Mouse (Mus musculus): ENCODE measurements at regions not wholly inside any gene's neighbourhood (a gene's known extent, or its start where the extent isn't known, plus 50 kb on each side); places are given as distances from the start of the nearest gene placed in this dataset.

DNA sequence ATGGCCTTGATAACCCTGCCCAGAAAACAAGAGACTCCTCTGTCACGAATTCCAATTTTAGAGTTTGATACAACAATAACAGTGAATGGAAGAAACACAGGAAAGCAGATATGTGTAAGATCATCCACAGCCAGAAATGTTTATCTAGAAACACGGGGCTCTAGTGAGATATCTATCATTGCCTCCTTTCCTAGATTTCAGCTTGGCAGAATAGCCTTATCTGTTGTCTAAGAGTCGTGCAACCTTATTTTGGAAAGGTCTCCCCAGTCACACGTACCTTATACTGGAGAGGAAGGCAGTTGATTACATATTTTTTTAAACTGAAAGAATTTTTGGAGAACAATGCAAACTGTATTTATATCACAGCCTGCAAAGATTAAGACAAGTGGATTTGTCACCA lies 61.6 kb downstream of the Gm10295 start:
- no peak overlapping the region for H3K4me3 ChIP-seq (ENCODE audit: low read length)

DNA sequence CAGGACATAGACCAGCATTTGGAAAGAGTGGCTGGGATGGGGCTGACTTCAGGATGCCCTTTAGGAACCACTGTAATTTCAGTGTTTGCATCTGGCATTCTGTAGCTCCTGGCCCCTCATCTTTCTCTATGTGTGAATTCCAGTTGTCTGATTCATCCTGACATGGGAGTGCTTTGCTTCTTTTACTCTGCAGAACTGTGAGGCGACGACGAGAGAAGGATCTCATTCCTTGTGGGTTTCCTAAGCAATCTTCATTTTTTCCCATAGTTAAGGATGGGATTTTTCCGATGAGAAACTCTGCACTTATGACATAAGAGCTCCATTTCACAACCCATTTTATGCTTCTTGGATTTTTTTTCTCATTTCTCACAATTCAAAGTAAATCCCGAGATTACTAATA lies 62.0 kb downstream of the Gm10295 start:
- H3K4me3 ChIP-seq (ENCODE audit: low read length), result no peak overlapping the region

More for the DNA sequence above, 61.6 kb downstream of the Gm10295 start:
- ATAC-seq (ENCODE audit: low read depth), result no peak
- H3K36me3 ChIP-seq (ENCODE audit: control insufficient read depth, insufficient read depth, low read length), result no peaks in the 10 kb centered on the region
- no peaks in the 10 kb centered on the region for H3K27me3 ChIP-seq (ENCODE audit: control insufficient read depth, insufficient read depth, low read depth, low read length)
- no peak overlapping the region for H3K27ac ChIP-seq (ENCODE audit: low read length)
- H3K4me2 ChIP-seq (ENCODE audit: low read depth, low read length), result no peak overlapping the region
- no peak overlapping the region for H3K9ac ChIP-seq (ENCODE audit: low read length)
- no peaks in the 10 kb centered on the region for H3K4me1 ChIP-seq (replicated peaks; ENCODE audit: control insufficient read depth, insufficient read depth, low read length)
- 36% methylated on average over 4 of the region's 4 CpGs for WGBS
- no peaks in the 10 kb centered on the region for H3K9me3 ChIP-seq (ENCODE audit: control insufficient read depth, low read length)

DNA sequence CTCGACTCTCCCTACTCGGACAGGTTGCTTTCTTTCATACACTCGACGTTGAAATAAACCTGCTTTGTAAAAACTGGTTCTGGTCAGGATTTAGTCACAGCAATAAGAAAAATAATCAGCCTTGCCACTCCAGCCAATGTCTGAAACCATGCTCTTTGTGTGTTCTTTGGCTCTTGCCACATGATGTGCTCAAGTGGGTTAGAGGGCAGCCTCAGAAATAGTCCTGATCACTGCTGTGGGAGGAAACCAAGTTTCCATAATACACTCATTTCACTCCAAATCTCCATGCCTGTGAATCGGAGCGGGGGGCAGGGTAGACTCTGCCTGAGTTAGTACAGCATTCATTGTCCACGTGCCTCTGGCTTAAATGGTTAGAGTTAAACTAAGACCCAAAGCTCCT lies 63.8 kb downstream of the Gm10295 start:
- H3K36me3 ChIP-seq (ENCODE audit: control insufficient read depth, insufficient read depth, low read length), result no peaks in the 10 kb centered on the region
- H3K9ac ChIP-seq (ENCODE audit: low read length), result no peak overlapping the region
- no peak overlapping the region for H3K27ac ChIP-seq (ENCODE audit: low read length)
- no peaks in the 10 kb centered on the region for H3K4me1 ChIP-seq (replicated peaks; ENCODE audit: control insufficient read depth, insufficient read depth, low read length)
- H3K4me3 ChIP-seq (ENCODE audit: low read length), result no peak overlapping the region
- no peak overlapping the region for H3K4me2 ChIP-seq (ENCODE audit: low read depth, low read length)
- ATAC-seq (ENCODE audit: low read depth), result no peak
- H3K27me3 ChIP-seq (ENCODE audit: control insufficient read depth, insufficient read depth, low read depth, low read length), result no peaks in the 10 kb centered on the region
- H3K9me3 ChIP-seq (ENCODE audit: control insufficient read depth, low read length), result no peaks in the 10 kb centered on the region; the same call in 1 of the 2 replicates
- 85% methylated on average over 7 of the region's 7 CpGs for WGBS

More for the DNA sequence above, 62.0 kb downstream of the Gm10295 start:
- WGBS, result 43% methylated on average over 5 of the region's 5 CpGs
- H3K27ac ChIP-seq (ENCODE audit: low read length), result no peak overlapping the region
- no peak overlapping the region for H3K9ac ChIP-seq (ENCODE audit: low read length)
- no peaks in the 10 kb centered on the region for H3K36me3 ChIP-seq (ENCODE audit: control insufficient read depth, insufficient read depth, low read length)
- H3K9me3 ChIP-seq (ENCODE audit: control insufficient read depth, low read length), result no peaks in the 10 kb centered on the region
- peak; percentile 28; the same call in 1 of the 2 replicates for ATAC-seq (ENCODE audit: low read depth)
- H3K4me2 ChIP-seq (ENCODE audit: low read depth, low read length), result no peak overlapping the region
- H3K4me1 ChIP-seq (replicated peaks; ENCODE audit: control insufficient read depth, insufficient read depth, low read length), result no peaks in the 10 kb centered on the region
- no peaks in the 10 kb centered on the region for H3K27me3 ChIP-seq (ENCODE audit: control insufficient read depth, insufficient read depth, low read depth, low read length)

DNA sequence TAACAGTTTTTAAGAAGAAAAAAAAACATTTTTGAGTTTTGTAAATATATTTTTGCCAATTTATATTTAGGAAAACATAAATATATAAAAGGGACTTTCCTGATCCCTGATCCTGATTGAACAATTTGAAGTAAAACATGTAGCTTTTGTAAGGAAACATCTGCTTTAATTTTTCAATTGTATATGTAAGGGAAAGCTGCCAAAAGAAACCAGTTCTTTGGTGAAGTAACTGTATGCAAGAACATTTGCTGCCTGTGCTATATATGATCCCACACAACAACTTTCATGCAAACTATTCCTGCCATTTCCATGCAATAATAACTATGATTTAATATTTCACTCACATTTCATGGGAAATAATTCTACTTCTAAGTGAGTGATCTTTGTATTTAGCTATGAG lies 67.0 kb downstream of the Gm10295 start:
- Histone ChIP-seq H3K27me3 (ENCODE audit: control insufficient read depth, insufficient read depth, low read depth, low read length) (no peaks in the 10 kb centered on the region), H3K4me3 (ENCODE audit: low read length) (no peak overlapping the region), H3K9me3 (ENCODE audit: control insufficient read depth, low read length) (no peaks in the 10 kb centered on the region; the same call in 1 of the 2 replicates), H3K9ac (ENCODE audit: low read length) (no peak overlapping the region), H3K27ac (ENCODE audit: low read length) (no peak overlapping the region), H3K36me3 (ENCODE audit: control insufficient read depth, insufficient read depth, low read length) (no peaks in the 10 kb centered on the region), H3K4me2 (ENCODE audit: low read depth, low read length) (no peak overlapping the region), H3K4me1 (replicated peaks; ENCODE audit: control insufficient read depth, insufficient read depth, low read length) (no peaks in the 10 kb centered on the region)
- peak; percentile 47; the same call in 1 of the 2 replicates for ATAC-seq (ENCODE audit: low read depth)

DNA sequence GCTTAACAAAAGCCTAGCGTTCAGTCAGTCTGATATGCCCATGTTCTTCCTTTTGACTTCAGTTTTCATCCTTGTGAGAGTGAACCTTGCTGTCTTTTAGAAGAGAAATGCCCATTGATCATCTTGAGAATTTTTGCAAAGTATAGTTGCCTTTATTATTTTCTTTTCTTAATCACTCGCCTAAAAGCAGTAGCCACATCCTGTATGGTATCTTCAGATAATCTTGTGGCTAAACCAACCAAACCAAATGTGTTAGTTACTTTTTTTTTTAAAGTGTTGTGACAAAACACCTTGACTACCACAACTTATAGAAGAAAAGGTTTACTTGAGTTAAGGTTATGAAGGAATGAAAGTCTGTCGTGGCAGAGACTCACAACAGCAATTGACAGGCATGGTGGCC lies 67.9 kb downstream of the Gm10295 start:
- Histone ChIP-seq H3K4me1 (replicated peaks; ENCODE audit: control insufficient read depth, insufficient read depth, low read length) (no peaks in the 10 kb centered on the region), H3K9me3 (ENCODE audit: control insufficient read depth, low read length) (no peaks in the 10 kb centered on the region; the same call in 1 of the 2 replicates), H3K4me2 (ENCODE audit: low read depth, low read length) (no peak overlapping the region), H3K9ac (ENCODE audit: low read length) (no peak overlapping the region), H3K27ac (ENCODE audit: low read length) (no peak overlapping the region; the same call in 1 of the 2 replicates), H3K27me3 (ENCODE audit: control insufficient read depth, insufficient read depth, low read depth, low read length) (no peaks in the 10 kb centered on the region), H3K36me3 (ENCODE audit: control insufficient read depth, insufficient read depth, low read length) (no peaks in the 10 kb centered on the region), H3K4me3 (ENCODE audit: low read length) (no peak overlapping the region)
- 89% methylated on average over 3 of the region's 3 CpGs for WGBS
- ATAC-seq (ENCODE audit: low read depth), result no peak

DNA sequence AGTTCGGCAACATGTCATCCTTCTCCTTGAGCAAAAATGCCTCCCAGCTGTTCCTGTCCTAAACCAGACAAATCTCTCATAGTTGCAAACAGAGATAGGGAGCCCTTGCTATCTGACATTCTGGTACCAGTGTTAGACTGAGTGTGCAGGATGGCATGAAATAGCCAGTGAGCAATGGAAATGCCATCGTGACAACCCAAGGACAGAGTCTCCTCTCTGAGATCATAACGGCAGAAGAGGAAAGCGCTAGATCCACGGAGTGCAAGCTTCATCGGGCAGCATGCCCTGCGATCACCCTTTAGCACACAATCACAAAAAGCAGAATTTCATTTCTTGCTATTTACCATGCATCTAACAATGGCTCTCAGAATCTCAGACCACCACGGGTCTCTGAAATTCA lies 85.2 kb downstream of the Gm10295 start:
- Histone ChIP-seq H3K27ac (ENCODE audit: low read length) (no peak overlapping the region), H3K4me1 (replicated peaks; ENCODE audit: control insufficient read depth, insufficient read depth, low read length) (no peaks in the 10 kb centered on the region), H3K9ac (ENCODE audit: low read length) (no peak overlapping the region), H3K36me3 (ENCODE audit: control insufficient read depth, insufficient read depth, low read length) (no peaks in the 10 kb centered on the region), H3K4me2 (ENCODE audit: low read depth, low read length) (no peak overlapping the region), H3K9me3 (ENCODE audit: control insufficient read depth, low read length) (no peaks in the 10 kb centered on the region), H3K4me3 (ENCODE audit: low read length) (no peak overlapping the region), H3K27me3 (ENCODE audit: control insufficient read depth, insufficient read depth, low read depth, low read length) (no peaks in the 10 kb centered on the region)
- 70% methylated on average over 8 of the region's 8 CpGs for WGBS
- no peak for ATAC-seq (ENCODE audit: low read depth)

DNA sequence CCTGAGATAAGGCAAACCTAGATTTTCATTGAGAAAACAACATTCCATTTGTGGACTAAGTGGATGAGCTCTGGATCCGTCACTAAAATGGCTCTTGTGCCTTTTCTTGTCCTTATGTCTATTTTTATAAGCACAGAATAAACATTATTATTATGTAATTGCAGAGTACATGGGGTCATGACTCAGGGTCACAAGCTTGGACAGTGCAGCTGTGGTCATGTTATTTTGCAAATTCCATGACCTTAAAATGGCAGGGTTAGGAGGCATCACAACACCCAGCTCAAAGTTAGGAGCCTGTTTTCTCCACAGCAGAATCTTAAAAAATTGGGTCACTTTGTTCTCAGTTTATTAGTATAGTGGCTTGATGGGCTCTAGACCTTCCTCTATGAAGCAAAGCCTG lies 87.2 kb downstream of the Gm10295 start:
- WGBS, result 37% methylated on average over 1 of the region's 1 CpGs
- no peak overlapping the region for H3K9ac ChIP-seq (ENCODE audit: low read length)
- H3K27me3 ChIP-seq (ENCODE audit: control insufficient read depth, insufficient read depth, low read depth, low read length), result no peaks in the 10 kb centered on the region
- H3K4me2 ChIP-seq (ENCODE audit: low read depth, low read length), result no peak overlapping the region
- H3K36me3 ChIP-seq (ENCODE audit: control insufficient read depth, insufficient read depth, low read length), result no peaks in the 10 kb centered on the region
- H3K4me1 ChIP-seq (replicated peaks; ENCODE audit: control insufficient read depth, insufficient read depth, low read length), result no peaks in the 10 kb centered on the region
- ATAC-seq (ENCODE audit: low read depth), result peak; percentile 60; the same call in 1 of the 2 replicates
- no peaks in the 10 kb centered on the region for H3K9me3 ChIP-seq (ENCODE audit: control insufficient read depth, low read length)
- no peak overlapping the region for H3K4me3 ChIP-seq (ENCODE audit: low read length)
- H3K27ac ChIP-seq (ENCODE audit: low read length), result no peak overlapping the region

DNA sequence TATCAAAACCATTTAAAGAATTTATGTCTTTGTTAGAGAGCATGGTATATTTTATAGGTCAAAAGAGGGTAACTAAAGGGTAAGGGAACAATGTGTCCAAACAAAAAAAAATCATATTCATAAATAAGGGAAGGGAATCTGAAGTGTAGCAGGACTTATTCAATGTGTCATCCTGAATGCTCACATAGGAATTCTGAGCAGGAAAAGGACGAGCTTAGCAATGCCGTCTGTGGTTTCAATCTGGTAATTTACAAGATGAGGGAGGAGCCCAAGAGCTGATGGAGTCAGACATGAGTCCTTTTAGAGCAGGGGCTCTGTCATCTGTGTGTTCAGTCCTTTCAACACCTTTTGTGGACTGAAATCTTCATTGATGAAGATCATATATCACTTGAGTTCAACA lies 101.6 kb downstream of the Gm10295 start:
- no peak overlapping the region for H3K4me3 ChIP-seq (ENCODE audit: low read length)
- no peak overlapping the region for H3K9ac ChIP-seq (ENCODE audit: low read length)
- no peak for ATAC-seq (ENCODE audit: low read depth)
- H3K36me3 ChIP-seq (ENCODE audit: control insufficient read depth, insufficient read depth, low read length), result no peaks in the 10 kb centered on the region
- H3K27me3 ChIP-seq (ENCODE audit: control insufficient read depth, insufficient read depth, low read depth, low read length), result no peaks in the 10 kb centered on the region
- no peaks in the 10 kb centered on the region for H3K9me3 ChIP-seq (ENCODE audit: control insufficient read depth, low read length)
- no peak overlapping the region for H3K27ac ChIP-seq (ENCODE audit: low read length)
- 49% methylated on average over 2 of the region's 2 CpGs for WGBS
- peaks cover 5% of the 10 kb centered on the region for H3K4me1 ChIP-seq (replicated peaks; ENCODE audit: control insufficient read depth, insufficient read depth, low read length)
- H3K4me2 ChIP-seq (ENCODE audit: low read depth, low read length), result no peak overlapping the region

DNA sequence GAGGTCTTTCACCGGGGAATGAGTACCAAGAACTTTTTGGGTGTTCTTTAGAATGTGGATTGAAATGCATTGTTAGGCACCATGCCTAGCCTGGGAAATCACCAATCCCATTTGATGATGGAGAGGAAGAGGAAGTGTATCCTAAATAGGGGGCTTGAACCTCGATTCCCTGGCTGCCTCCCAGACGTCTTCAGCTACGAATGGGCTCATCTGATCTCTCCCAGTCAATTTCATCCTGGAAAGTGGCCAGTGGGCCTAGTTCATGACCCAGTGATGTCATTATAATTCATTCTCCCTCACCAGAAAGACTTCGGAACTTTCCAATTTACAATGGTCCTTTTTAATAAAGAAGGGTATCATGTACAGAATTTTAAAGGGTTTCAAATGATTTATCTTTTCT lies 102.1 kb downstream of the Gm10295 start:
- H3K9me3 ChIP-seq (ENCODE audit: control insufficient read depth, low read length), result no peaks in the 10 kb centered on the region
- peaks cover 5% of the 10 kb centered on the region for H3K4me1 ChIP-seq (replicated peaks; ENCODE audit: control insufficient read depth, insufficient read depth, low read length)
- H3K4me3 ChIP-seq (ENCODE audit: low read length), result no peak overlapping the region
- ATAC-seq (ENCODE audit: low read depth), result peak; percentile 73; the same call in 1 of the 2 replicates
- no peaks in the 10 kb centered on the region for H3K27me3 ChIP-seq (ENCODE audit: control insufficient read depth, insufficient read depth, low read depth, low read length)
- 27% methylated on average over 5 of the region's 5 CpGs for WGBS
- H3K9ac ChIP-seq (ENCODE audit: low read length), result no peak overlapping the region
- H3K36me3 ChIP-seq (ENCODE audit: control insufficient read depth, insufficient read depth, low read length), result no peaks in the 10 kb centered on the region
- no peak overlapping the region for H3K27ac ChIP-seq (ENCODE audit: low read length)
- H3K4me2 ChIP-seq (ENCODE audit: low read depth, low read length), result no peak overlapping the region

DNA sequence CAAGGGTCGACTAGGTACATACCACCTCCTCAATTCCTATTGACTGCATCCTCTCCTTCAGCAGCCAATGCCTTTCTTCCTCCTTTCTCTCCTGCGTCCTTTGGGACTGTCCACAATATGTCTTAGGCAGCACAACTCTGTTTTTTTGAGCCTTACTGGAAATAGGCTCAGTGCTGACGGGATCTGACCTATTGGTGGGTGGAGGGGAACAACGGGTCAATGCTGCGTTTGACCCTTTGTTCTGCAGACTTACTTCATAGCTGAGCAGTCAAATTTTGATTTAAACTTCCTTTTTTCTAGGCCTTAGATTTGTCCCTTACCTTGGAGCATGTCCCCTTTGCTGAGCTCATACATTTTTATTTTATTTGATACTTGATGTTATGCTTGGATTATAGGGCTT lies 103.4 kb downstream of the Gm10295 start:
- Histone ChIP-seq H3K4me1 (replicated peaks; ENCODE audit: control insufficient read depth, insufficient read depth, low read length) (peaks cover 5% of the 10 kb centered on the region), H3K4me3 (ENCODE audit: low read length) (no peak overlapping the region), H3K27ac (ENCODE audit: low read length) (no peak overlapping the region), H3K4me2 (ENCODE audit: low read depth, low read length) (no peak overlapping the region), H3K9ac (ENCODE audit: low read length) (no peak overlapping the region), H3K27me3 (ENCODE audit: control insufficient read depth, insufficient read depth, low read depth, low read length) (no peaks in the 10 kb centered on the region), H3K36me3 (ENCODE audit: control insufficient read depth, insufficient read depth, low read length) (no peaks in the 10 kb centered on the region), H3K9me3 (ENCODE audit: control insufficient read depth, low read length) (no peaks in the 10 kb centered on the region)
- no peak for ATAC-seq (ENCODE audit: low read depth)
- 70% methylated on average over 5 of the region's 5 CpGs for WGBS
